Mouse (Mus musculus) stomach, embryonic 16.5 days (tissue): ENCODE data around the gene Slc41a2. TPM values are rescaled to one million over a fixed set of nuclear protein-coding genes. Genes with fewer than 3 reads are reported as not detected.

Experiments used
- ATAC-seq: fragments of 200-750 bp; cut with Nextera tagmentation; 2 replicates; pipeline ENCODE4 v1.8.0; 2017; ENCODE audit warnings: moderate number of reproducible peaks, moderate TSS enrichment; ENCODE audit not compliant: insufficient read depth, low FRiP score
- H3K27ac ChIP-seq: fragments of 300-500 bp; sonication (generic); 2 replicates; pipeline ENCODE4 v1.5.1; 2014; ENCODE audit warnings: low read length
- H3K27me3 ChIP-seq: fragments of 300-500 bp; sonication (generic); 2 replicates; pipeline ENCODE4 v1.6.1; 2014; ENCODE audit warnings: low read length, control low read depth, mixed read lengths; ENCODE audit not compliant: control insufficient read depth, insufficient read depth
- H3K36me3 ChIP-seq: fragments of 300-500 bp; sonication (generic); 2 replicates; pipeline ENCODE4 v1.6.1; 2014; ENCODE audit warnings: low read length; ENCODE audit not compliant: control insufficient read depth, insufficient read depth
- H3K4me1 ChIP-seq: fragments of 300-500 bp; sonication (generic); 2 replicates; pipeline ENCODE4 v1.6.1; 2014; ENCODE audit warnings: low read length, control low read depth, mixed read lengths; ENCODE audit not compliant: control insufficient read depth, insufficient read depth
- H3K4me2 ChIP-seq: fragments of 300-500 bp; sonication (generic); 2 replicates; pipeline ENCODE4 v1.6.1; 2014; ENCODE audit warnings: low read depth, low read length, mixed read lengths
- H3K4me3 ChIP-seq: fragments of 300-500 bp; sonication (generic); replicated peaks from 2 replicates; pipeline ENCODE4 v1.5.1; 2014; ENCODE audit warnings: mild to moderate bottlenecking, low read length
- H3K9ac ChIP-seq: fragments of 300-500 bp; sonication (generic); 2 replicates; pipeline ENCODE4 v1.6.1; 2014; ENCODE audit warnings: low read length
- H3K9me3 ChIP-seq: fragments of 300-500 bp; sonication (generic); replicated peaks from 2 replicates; pipeline ENCODE4 v1.6.1; 2016; ENCODE audit warnings: low read length, control low read depth; ENCODE audit not compliant: control insufficient read depth
- WGBS: fragments of 180-500 bp; shearing (Covaris S2); extraction: QIAGEN DNeasy Blood & Tissue Kit; methylation state at CpG from one replicate; pipeline ENCODE4 v1.1.7; 2014; 5-methylcytosine and 5-hydroxymethylcytosine counted together
- polyA plus RNA-seq: library from polyadenylated mRNA; unstranded; fragments of >200 nt; fragmentation: Nextera tagmentation; extraction: Ambion mirVana; gene quantifications from 2 replicates; pipeline ENCODE4 v1.2.1, GENCODE M21; 2015

The Slc41a2 gene
- polyA plus RNA-seq, 1 experiment from 2014 or later = 1.0 TPM

- no peak overlapping the region for H3K9ac ChIP-seq
- 22% methylated on average over 11 of the region's 11 CpGs for WGBS
- H3K4me1 ChIP-seq = no peaks in the 10 kb centered on the region
- H3K27ac ChIP-seq = no peak overlapping the region
- no peak; the same call in 1 of the 2 replicates for ATAC-seq
- H3K36me3 ChIP-seq = no peaks in the 10 kb centered on the region
- H3K4me2 ChIP-seq = no peak overlapping the region
- no peaks in the 10 kb centered on the region for H3K27me3 ChIP-seq
- H3K4me3 ChIP-seq = no peak overlapping the region
- H3K9me3 ChIP-seq = no peaks in the 10 kb centered on the region
Measured at GRCm38 (mm10) chr10:83242106-83242686, 95.5 kb downstream of the Slc41a2 start.

- Histone ChIP-seq H3K27ac (no peak overlapping the region), H3K4me3 (no peak overlapping the region), H3K27me3 (no peaks in the 10 kb centered on the region), H3K4me2 (no peak overlapping the region), H3K4me1 (no peaks in the 10 kb centered on the region), H3K9ac (no peak overlapping the region), H3K9me3 (no peaks in the 10 kb centered on the region), H3K36me3 (no peaks in the 10 kb centered on the region)
- ATAC-seq = no peak
- 45% methylated on average over 4 of the region's 4 CpGs for WGBS
Measured at GRCm38 (mm10) chr10:83234391-83234790, 103.3 kb downstream of the Slc41a2 start.

- Histone ChIP-seq H3K9ac (no peak overlapping the region), H3K4me1 (no peaks in the 10 kb centered on the region), H3K4me3 (no peak overlapping the region), H3K27me3 (no peaks in the 10 kb centered on the region), H3K4me2 (no peak overlapping the region), H3K9me3 (no peaks in the 10 kb centered on the region), H3K36me3 (no peaks in the 10 kb centered on the region), H3K27ac (no peak overlapping the region)
- 77% methylated on average over 3 of the region's 3 CpGs for WGBS
- no peak for ATAC-seq
Measured at GRCm38 (mm10) chr10:83233967-83234366, 103.7 kb downstream of the Slc41a2 start.

- H3K4me1 ChIP-seq = no peaks in the 10 kb centered on the region
- ATAC-seq = no peak
- no peaks in the 10 kb centered on the region for H3K9me3 ChIP-seq
- no peak overlapping the region for H3K9ac ChIP-seq
- WGBS = 57% methylated on average over 4 of the region's 4 CpGs
- H3K4me2 ChIP-seq = no peak overlapping the region
- H3K4me3 ChIP-seq = no peak overlapping the region
- no peaks in the 10 kb centered on the region for H3K27me3 ChIP-seq
- no peaks in the 10 kb centered on the region for H3K36me3 ChIP-seq
- H3K27ac ChIP-seq = no peak overlapping the region
Measured at GRCm38 (mm10) chr10:83228626-83229025, 109.1 kb downstream of the Slc41a2 start.

- H3K4me1 ChIP-seq = peaks cover 8% of the 10 kb centered on the region; the same call in 1 of the 2 replicates
- no peak overlapping the region; the same call in 1 of the 2 replicates for H3K27ac ChIP-seq
- no peak for ATAC-seq
- no peaks in the 10 kb centered on the region for H3K36me3 ChIP-seq
- no peak overlapping the region for H3K4me3 ChIP-seq
- H3K4me2 ChIP-seq = no peak overlapping the region
- H3K9me3 ChIP-seq = no peaks in the 10 kb centered on the region
- H3K27me3 ChIP-seq = no peaks in the 10 kb centered on the region
- WGBS = 51% methylated on average over 3 of the region's 3 CpGs
- no peak overlapping the region for H3K9ac ChIP-seq
Measured at GRCm38 (mm10) chr10:83224999-83225398, 112.7 kb downstream of the Slc41a2 start.

GRCm38 (mm10) chr10:83220847-83221246 lies 116.8 kb downstream of the Slc41a2 start:
- no peak overlapping the region for H3K9ac ChIP-seq
- WGBS = 65% methylated on average over 3 of the region's 3 CpGs
- peaks cover 8% of the 10 kb centered on the region; the same call in 1 of the 2 replicates for H3K4me1 ChIP-seq
- H3K4me3 ChIP-seq = no peak overlapping the region
- H3K4me2 ChIP-seq = no peak overlapping the region
- H3K9me3 ChIP-seq = no peaks in the 10 kb centered on the region
- H3K27me3 ChIP-seq = no peaks in the 10 kb centered on the region
- 0 out of 2 replicates have a peak overlapping the region, but pooled peaks have one; percentile 38 for H3K27ac ChIP-seq
- H3K36me3 ChIP-seq = no peaks in the 10 kb centered on the region
- ATAC-seq = peak; percentile 23; the same call in 1 of the 2 replicates

- Histone ChIP-seq H3K9me3 (no peaks in the 10 kb centered on the region), H3K4me3 (no peak overlapping the region), H3K27ac (no peak overlapping the region), H3K27me3 (no peaks in the 10 kb centered on the region), H3K36me3 (no peaks in the 10 kb centered on the region), H3K4me1 (peaks cover 8% of the 10 kb centered on the region; the same call in 1 of the 2 replicates), H3K9ac (no peak overlapping the region), H3K4me2 (no peak overlapping the region)
- ATAC-seq = no peak
- WGBS = 82% methylated on average over 10 of the region's 10 CpGs
Measured at GRCm38 (mm10) chr10:83220217-83220616, 117.5 kb downstream of the Slc41a2 start.

- Histone ChIP-seq H3K9me3 (no peaks in the 10 kb centered on the region), H3K9ac (no peak overlapping the region), H3K27ac (no peak overlapping the region), H3K27me3 (no peaks in the 10 kb centered on the region), H3K4me3 (no peak overlapping the region), H3K4me1 (peaks cover 8% of the 10 kb centered on the region; the same call in 1 of the 2 replicates), H3K4me2 (no peak overlapping the region), H3K36me3 (no peaks in the 10 kb centered on the region)
- WGBS = 27% methylated on average over 12 of the region's 12 CpGs
- peak; percentile 46; the same call in 1 of the 2 replicates for ATAC-seq
Measured at GRCm38 (mm10) chr10:83219729-83220128, 118.0 kb downstream of the Slc41a2 start.

GRCm38 (mm10) chr10:83218778-83219177 lies 118.9 kb downstream of the Slc41a2 start:
- Histone ChIP-seq H3K4me2 (no peak overlapping the region), H3K27ac (no peak overlapping the region), H3K4me3 (no peak overlapping the region), H3K36me3 (no peaks in the 10 kb centered on the region), H3K9me3 (no peaks in the 10 kb centered on the region), H3K4me1 (peaks cover 8% of the 10 kb centered on the region; the same call in 1 of the 2 replicates), H3K9ac (no peak overlapping the region), H3K27me3 (no peaks in the 10 kb centered on the region)
- 76% methylated on average over 2 of the region's 2 CpGs for WGBS
- ATAC-seq = no peak
